Mouse (Mus musculus) heart, adult 18-20 months (tissue): Measurements from ENCODE around the gene Gm438. TPM values are rescaled to one million over a fixed set of nuclear protein-coding genes. Genes with fewer than 3 reads are reported as not detected.
"Not testable (repeated sequence)": the region's sequence is repeated elsewhere in the genome, so short reads cannot be mapped to it uniquely, and the experiment has no call there.

Experiments used
- DNase-seq, 2 experiments: peaks; one replicate each; pipeline ENCODE4 v3.0.0; 2021 to 2022; ENCODE audit warnings: mixed read lengths in 1 of 2
- long read RNA-seq, 2 experiments: library from polyadenylated mRNA; stranded (forward); transcript quantifications; one replicate each; pipeline ENCODE4 v2.0.0; 2021
- total RNA-seq, 2 experiments: library from RNA; stranded (reverse); gene quantifications; 2 replicates each; pipeline ENCODE4 v1.2.3; 2021

The Gm438 gene
- not detected for total RNA-seq
- long read RNA-seq, experiment 1: 0 reads
- long read RNA-seq, experiment 2: 0 reads

DNA sequence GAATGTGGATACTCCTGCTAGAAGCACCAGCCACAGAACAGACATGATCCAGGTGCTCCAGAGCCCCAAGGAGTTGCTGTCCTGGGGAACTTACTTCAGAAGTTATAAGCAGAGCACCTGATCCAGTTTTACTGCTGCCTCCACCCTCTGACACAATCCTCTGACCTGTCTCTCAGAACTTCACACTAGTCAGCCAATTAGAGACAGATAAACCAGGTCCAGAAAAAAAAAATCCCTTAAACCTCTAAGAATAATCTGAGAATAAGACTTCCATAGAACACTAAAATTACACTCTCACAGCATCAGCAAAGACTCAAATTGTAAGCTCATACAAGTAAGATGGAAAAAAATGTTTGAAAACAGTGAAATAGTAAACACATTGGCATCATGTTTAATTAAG lies at the start of gene Gm438:
Gm438 (minus strand) TSS at position 101 of the 400 bp plus-strand sequence.
- no peak for DNase-seq

DNA sequence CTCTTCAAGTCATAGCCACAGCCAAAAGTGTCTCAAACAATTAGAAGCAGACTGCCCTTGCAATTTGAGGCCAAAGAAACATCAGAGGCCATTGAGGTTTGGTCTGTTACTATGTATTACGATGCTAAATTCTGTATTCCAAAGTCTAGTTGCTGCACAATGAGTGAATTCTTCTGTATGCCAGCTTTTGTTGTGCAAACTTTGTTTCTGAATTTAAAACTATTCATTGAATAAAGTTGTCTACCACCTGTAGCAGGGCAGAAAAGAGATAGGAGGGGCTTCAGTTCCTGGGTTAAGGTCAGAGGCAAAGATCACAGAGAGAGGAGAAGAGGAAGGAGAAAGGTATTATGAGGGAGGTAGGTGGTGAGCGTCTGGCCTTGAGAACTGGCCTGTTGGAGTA lies 38.3 kb upstream of the Gm438 start:
- DNase-seq: no peak

DNA sequence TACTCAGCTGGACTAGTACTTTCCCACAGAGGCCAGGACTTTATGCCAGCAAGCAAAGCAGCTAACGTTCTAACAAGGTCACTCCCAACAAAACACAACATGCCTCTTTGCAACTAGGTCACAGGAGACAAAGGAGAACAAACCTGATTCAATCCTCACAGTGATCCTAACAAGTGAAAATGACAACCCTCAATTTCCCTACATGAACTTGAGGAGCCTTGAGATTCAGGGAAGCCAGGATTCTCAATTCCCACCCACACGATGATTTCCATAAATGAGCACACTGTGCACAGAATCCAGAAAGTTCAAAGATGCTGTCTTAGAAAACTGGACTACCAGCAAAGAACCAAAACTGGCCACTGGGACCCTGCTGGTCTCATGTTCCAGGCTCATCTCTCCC lies 37.6 kb upstream of the Gm438 start:
- no peak for DNase-seq

DNA sequence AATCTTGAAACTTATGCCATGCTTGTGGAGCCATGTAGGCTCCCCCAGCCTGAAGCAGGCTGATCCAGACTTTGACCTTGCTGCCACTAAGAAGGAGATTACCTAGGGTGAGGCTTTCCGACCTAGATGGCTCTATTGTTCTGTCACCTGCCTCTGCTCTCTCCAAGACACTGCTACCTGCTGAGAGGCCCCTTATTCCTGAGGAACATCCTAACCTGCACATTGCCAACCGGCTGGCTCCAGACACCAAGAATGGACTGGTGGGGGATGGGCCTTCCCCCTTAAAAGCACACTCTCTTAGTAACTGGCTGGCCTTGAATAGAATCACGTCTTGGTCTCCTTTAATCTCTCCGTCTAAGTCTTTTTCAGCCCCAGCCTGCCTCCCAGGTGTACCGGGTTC lies 20.8 kb upstream of the Gm438 start:
- not testable (repeated sequence) for DNase-seq

DNA sequence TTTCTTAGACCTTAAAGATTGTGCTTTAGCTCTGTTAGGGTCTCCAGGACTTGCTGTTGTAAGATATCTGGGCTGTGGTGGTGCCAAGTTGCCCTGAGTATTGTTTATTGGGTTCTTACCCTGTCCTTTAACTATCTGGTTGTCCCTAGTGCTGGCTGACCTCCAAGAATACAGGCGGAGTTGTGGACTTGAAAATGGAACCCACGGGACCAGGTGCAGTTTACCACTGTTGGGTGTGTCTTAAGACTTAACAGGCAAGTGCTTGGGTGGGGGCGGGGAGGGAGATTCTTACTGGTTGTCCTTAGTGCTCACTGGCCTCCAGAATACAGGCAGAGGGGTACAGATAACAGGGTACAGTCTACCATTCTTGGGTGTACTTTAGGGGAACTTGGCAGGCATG lies 17.2 kb upstream of the Gm438 start:
- no peak for DNase-seq

DNA sequence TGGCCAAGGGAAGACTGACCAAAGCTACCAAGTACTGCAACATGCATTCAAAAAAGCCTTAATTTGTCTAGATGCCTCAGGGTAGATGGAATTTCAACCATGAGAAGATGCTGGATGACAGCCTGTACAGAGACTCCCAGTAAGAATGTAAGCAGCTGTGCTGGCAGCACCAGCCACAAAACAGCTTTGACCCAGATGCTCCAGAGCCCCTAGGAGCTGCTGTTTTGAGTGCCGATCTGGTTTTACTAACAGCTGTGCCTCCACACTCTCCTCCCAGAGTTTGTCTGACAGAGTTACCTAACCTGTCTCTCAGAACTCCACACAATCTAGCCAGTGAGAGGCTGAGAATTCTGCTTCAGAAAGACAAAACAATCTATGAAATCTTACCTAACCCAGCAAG lies 3.8 kb upstream of the Gm438 start:
- DNase-seq: peak; percentile 40 to 54

DNA sequence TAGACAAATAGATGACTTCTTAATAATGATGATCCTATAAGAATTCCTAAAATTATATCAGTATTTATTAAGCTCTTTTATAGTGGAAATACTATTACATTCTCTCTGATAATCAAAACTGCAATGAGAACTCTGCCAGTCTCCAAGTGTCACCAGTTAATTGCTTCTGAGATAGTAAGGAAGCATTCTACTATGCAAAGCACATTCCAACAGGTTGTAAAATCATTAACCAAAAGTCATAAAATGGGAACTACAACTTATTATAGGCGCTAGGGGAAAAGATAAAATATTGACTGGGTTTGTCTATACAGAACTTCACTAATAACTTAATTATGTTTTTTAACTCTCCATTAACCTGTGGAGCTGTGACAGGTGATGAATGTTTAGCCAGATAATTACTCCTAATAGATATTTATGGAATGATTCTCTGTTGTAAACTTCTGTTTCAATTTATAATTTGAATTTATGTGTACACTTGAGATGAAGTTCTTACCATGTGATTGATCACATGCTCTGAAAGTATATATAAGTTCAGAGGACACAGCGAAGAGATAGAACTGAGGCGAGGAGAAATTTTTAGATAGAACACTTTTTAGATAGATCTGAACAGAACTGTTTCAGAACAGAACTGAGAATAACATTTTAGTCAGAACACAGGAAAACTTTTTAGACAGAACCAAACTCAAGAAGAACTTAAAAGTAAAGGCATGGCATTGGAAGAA lies 3.7 kb downstream of the Gm438 start:
- DNase-seq: no peak

DNA sequence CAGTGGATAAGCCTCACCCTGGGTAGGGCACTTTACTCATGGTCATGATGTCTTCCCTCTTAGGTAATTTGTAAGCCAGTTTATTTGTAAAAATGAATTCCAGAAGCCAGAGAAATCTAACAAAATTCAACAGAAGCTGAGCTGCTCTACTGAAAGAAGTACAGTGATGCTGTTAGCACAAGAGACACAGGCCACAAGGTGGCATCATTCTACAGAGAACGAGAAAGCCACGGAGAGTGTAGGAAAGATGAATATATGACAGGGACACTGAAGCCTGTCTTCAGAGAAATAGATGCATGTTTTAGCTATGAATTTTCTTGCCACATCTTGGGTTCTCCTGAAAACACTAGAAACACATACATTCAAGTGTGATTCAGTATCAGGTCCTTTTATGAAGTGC lies 20.7 kb downstream of the Gm438 start:
- peak; percentile 26 to 73 for DNase-seq

DNA sequence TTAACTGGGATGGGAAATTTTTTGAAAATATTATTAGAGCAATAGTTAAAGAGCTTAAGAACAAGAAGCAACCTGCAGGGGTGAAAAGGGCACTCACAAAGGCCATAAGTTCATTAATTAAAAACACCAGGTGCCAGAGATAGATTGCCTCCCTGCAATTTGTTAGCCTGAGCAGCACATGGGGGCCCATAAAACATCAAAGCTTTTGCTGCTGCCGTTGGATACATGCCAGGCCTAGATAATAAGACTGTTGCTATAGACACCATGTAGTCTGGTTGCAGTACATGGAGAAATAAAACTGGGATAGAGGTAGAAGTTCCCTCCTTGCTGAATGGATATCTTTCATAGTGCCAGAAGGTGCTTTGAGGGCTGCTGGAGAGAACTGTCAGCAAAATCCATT lies 37.2 kb downstream of the Gm438 start:
- no peak for DNase-seq

Other genes with a start within 250 kb of the Gm438 start
- gene Gm13124, start 221.4 kb downstream of the Gm438 start, total RNA-seq: not detected
- gene Aadacl4, start 172.9 kb downstream of the Gm438 start, total RNA-seq: not detected
- gene Gm436, start 100.2 kb downstream of the Gm438 start, total RNA-seq: not detected
- gene Gm13178, start 65.2 kb downstream of the Gm438 start, total RNA-seq: not detected
- gene Dhrs3, start 106.2 kb upstream of the Gm438 start, total RNA-seq: 100 to 1,000 TPM; 114 to 133 TPM